Mouse (Mus musculus) neural tube, postnatal 0 days (tissue): ENCODE measurements around the gene Acad10. TPM values are rescaled to one million over a fixed set of nuclear protein-coding genes. Genes with fewer than 3 reads are reported as not detected.

Experiments used
- polyA plus RNA-seq: library from polyadenylated mRNA; unstranded; fragments of >200 nt; fragmentation: Nextera tagmentation; extraction: Ambion mirVana; gene quantifications from 2 replicates; pipeline ENCODE4 v1.2.1, GENCODE M21; 2015

The Acad10 gene
- 1.2 and 1.7 TPM in 2 replicates for polyA plus RNA-seq

DNA sequence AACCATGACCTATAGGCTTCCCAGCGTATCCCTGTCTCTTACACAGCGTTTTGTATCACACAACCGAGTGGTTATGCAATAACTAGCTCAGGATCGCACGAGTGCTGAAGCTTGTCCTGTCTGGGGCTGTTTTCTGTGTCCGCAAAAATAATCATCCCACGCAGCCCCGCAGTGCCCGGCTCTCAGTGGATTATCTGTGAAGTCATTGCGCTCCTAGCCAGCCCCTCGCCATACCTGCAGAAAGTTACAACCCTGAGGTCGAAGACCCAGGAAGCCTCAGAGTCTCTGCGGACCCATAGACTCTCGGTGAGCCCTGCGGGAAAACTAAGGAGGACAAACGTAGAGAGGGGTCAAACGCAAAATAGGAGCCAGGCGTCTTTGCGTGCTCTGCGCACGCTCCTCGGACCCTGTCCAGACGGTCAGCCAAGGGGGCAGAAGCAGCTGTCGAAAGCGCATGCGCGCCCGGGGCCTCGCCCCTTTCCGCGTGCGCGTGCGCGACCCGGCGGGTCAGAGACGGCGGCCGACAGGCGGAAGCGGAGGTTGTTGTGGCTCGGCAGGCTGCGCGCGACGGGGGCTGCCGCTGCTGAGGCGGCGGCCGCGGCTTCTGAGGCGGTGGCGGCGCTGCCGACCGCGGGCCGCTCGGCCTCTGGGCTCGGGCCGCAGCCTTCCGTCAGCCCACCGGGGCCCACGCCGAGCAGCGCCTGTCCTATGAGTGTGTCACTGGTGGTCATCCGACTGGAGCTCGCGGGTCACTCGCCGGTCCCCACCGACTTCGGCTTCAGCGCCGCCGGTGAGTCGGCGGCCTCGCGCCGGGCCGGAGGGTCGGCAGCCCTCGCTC is at the start of gene Acad10, which contains the start of gene Brap:
Gene Acad10, minus strand, starts transcription at position 456 of the 838 bp plus-strand sequence.
Gene Brap, plus strand, starts transcription at position 505 of the 838 bp plus-strand sequence.

DNA sequence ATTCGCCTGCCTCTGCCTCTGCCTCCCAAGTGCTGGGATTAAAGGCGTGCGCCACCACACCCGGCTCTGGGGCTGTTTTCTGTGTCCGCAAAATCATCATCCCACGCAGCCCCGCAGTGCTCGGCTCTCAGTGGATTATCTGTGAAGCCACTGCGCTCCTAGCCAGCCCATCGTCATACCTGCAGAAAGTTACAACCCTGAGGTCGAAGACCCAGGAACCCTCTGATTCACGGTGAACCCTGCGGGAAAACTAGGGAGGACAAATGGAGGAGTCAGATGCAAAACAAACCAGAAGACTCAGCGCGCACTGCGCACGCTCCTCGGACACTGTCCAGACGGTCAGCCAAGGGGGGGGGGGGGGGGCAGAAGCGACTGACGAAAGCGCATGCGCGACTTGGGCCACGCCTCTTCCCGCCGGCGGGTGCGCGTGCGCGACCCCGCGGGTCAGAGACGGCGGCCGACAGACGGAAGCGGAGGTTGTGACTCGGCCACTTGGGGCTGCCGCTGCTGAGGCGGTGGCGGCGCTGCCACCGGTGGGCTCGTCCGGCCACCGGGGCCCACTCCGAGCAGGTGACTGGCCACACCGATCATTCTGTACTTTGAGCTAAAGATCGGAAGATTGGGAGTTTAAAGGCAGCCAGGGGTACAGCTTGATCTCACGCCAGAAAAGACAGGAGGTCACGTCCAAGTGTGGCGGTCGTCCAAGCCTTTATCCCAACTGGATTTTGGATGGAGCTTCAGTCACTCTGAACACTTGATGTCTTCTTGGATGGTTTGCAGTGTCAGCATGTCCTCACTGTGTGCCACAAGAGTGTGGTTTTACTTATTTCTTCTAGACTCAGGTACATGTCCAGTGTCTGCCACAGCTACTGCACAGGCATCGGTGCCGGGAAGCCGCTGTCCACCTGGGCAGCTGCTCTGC is 41.5 kb downstream of the Acad10 start, which contains the start of gene Acad12:
Gene Acad12, minus strand, starts transcription at position 347 of the 922 bp plus-strand sequence.

DNA sequence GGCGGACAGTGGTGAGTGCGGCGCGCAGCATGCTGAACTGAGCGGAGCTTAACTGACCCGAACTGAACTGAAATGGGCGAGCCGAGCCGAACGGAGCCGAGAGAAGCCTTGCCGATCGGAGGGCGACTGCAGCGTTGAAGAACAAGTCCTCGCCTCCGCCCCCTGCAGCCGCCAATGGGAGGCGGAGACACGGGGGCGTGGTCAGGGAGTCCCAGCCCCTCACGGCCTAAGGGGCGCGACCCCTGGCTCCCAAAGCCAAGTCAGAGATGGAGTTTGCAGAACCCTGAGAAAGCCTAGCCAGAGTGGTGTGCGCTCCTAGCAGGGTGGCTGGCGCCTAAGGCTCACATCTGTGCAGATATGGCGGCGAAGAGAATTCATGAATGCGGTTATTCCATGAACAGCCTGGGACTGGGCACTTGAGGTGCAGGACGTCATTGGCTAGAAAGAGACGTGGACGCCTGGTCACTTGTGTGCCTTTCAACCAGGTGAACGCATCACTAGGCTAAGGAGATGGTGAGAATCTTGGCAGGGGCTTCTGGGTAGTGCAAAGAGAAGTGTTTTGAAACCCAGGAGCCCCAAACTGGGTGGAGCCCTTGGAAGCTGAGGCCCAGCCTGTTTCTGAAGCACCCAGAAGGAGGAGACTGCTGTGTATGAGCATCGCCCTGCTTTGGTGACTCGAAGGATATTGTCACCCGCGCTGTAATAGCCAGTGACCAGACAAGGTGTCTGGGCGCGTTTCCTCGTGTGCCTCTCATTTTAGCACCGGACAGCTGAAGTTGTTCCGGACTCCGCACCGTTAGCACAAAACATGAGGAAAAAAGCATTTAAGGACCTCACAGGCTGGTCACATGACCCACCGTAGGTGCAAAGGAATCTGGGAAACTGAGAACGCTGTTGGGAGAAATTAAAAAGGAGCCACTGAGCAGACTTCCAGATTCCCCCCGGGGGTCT is 66.6 kb downstream of the Acad10 start, which contains the start of gene Aldh2:
Gene Aldh2, minus strand, starts transcription at position 374 of the 951 bp plus-strand sequence.

Other genes starting within 250 kb of the Acad10 start
- 2.5 and 2.7 TPM in 2 replicates for gene Tmem116, start 208.6 kb downstream of the Acad10 start, polyA plus RNA-seq
- gene Erp29, start 208.0 kb downstream of the Acad10 start, polyA plus RNA-seq = 178 and 197 TPM in 2 replicates
- not detected in 2 replicates for gene Adam1b, start 157.1 kb downstream of the Acad10 start, polyA plus RNA-seq
- 1.8 and 2.4 TPM in 2 replicates for gene Adam1a, start 115.0 kb downstream of the Acad10 start, polyA plus RNA-seq
- gene Gm42878, start 115.0 kb downstream of the Acad10 start, polyA plus RNA-seq = not detected in 2 replicates
- gene Mapkapk5, start 114.6 kb downstream of the Acad10 start, polyA plus RNA-seq = 52.9 and 61.8 TPM in 2 replicates
- 145 and 157 TPM in 2 replicates for gene Aldh2, start 66.7 kb downstream of the Acad10 start, polyA plus RNA-seq
- gene Acad12, start 41.6 kb downstream of the Acad10 start, polyA plus RNA-seq = 1.7 and 1.9 TPM in 2 replicates
- 35.0 and 36.5 TPM in 2 replicates for gene Brap, start within 50 bp of the Acad10 start, polyA plus RNA-seq
- gene Atxn2, start 50.8 kb upstream of the Acad10 start, polyA plus RNA-seq = 108 and 110 TPM in 2 replicates
- gene Sh2b3, start 177.1 kb upstream of the Acad10 start, polyA plus RNA-seq = 8.2 TPM in 2 replicates
- 19.1 and 19.6 TPM in 2 replicates for gene Pheta1, start 188.5 kb upstream of the Acad10 start, polyA plus RNA-seq